In the genomic region with DNA sequence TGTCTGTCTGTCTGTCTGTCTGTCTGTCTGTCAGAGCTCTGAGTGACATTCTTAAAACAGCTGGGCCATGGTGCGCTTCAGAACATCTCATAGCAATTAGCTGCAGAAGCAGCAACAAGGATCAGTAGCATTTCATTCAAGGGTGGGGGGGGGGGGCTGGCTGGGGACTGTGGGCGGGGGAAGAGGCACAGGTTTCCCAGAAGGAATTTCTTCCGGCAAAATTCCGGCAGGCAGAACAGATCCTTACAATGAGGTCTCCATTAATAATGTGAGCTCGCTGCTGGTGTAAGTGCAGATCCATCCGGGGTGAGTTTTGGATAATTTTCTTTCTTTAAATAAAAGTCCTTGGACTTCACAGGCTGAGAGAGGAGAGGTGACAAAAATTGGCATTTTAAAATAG, we compare ENCODE assay signal across 16 mouse cellular contexts. TPM values are rescaled to one million over a fixed set of nuclear protein-coding genes. Genes with fewer than 3 reads are reported as not detected.
DNase-seq lines count a peak whose midpoint lies in the region; ATAC-seq lines count a peak whose summit lies in the region.
"Had no signal": no experiment of that assay in that cellular context is flagged by ENCODE, and none has a peak within 500 bp of the region (broad histone marks: within the 10 kb centered on the region; RNA-seq: fewer than 3 reads in every experiment).

No protein-coding gene starts in this region.

- WGBS in heart, embryonic 10.5 days = 15% methylated on average over 6 of the region's 6 CpGs
- WGBS in neural tube, embryonic 12.5 days = 8% methylated on average over 6 of the region's 6 CpGs
- WGBS in limb, embryonic 10.5 days = 17% methylated on average over 6 of the region's 6 CpGs

- H3K4me2 ChIP-seq in neural tube, embryonic 12.5 days (replicated peaks) = peak overlapping the region; percentile 22

- H3K9ac ChIP-seq in neural tube, embryonic 12.5 days = no peak overlapping the region

- peak overlapping the region; percentile 36; the same call in 1 of the 2 replicates for H3K27ac ChIP-seq in heart, embryonic 10.5 days
- H3K27ac ChIP-seq in neural tube, embryonic 12.5 days = no peak overlapping the region
- no peak overlapping the region for H3K27ac ChIP-seq in limb, embryonic 10.5 days

- H3K27me3 ChIP-seq in heart, embryonic 10.5 days (ENCODE audit: insufficient read depth, poor library complexity, severe bottlenecking) = no peaks in the 10 kb centered on the region
- no peaks in the 10 kb centered on the region for H3K27me3 ChIP-seq in neural tube, embryonic 12.5 days (replicated peaks)
- no peaks in the 10 kb centered on the region for H3K27me3 ChIP-seq in limb, embryonic 10.5 days (ENCODE audit: low read depth, poor library complexity, severe bottlenecking)
- H3K27me3 ChIP-seq: Patski had no signal

- peaks cover 45% of the 10 kb centered on the region for H3K4me1 ChIP-seq in heart, embryonic 10.5 days
- peaks cover 21% of the 10 kb centered on the region for H3K4me1 ChIP-seq in neural tube, embryonic 12.5 days
- peaks cover 47% of the 10 kb centered on the region for H3K4me1 ChIP-seq in limb, embryonic 10.5 days

- no peak for DNase-seq in heart, embryonic 10.5 days (ENCODE audit: low spot score)
- DNase-seq in heart, postnatal 4 days = no peak
- no peak for DNase-seq in neural tube, embryonic 10.5 days (ENCODE audit: extremely low spot score, low spot score)
- DNase-seq in limb, embryonic 10.5 days (ENCODE audit: low spot score) = peak; percentile 35
- DNase-seq in telencephalon, adult 2 months (ENCODE audit: low read depth, low spot score) = peak; percentile 33
- DNase-seq in frontal cortex, postnatal 10 days (ENCODE audit: low spot score in 2 of 2) = no peak
- no peak for DNase-seq in gastrocnemius, postnatal 10 days
- DNase-seq: adrenal gland, postnatal 14 days; cerebellum, adult 11 months; lung, adult 2 months; thymus, postnatal 14 days had no signal

- H3K9me3 ChIP-seq in heart, embryonic 10.5 days = no peaks in the 10 kb centered on the region
- no peaks in the 10 kb centered on the region for H3K9me3 ChIP-seq in neural tube, embryonic 12.5 days
- no peaks in the 10 kb centered on the region for H3K9me3 ChIP-seq in limb, embryonic 10.5 days (replicated peaks)

- H3K36me3 ChIP-seq in heart, embryonic 10.5 days = 0 out of 2 replicates have a peak, but pooled peaks cover 4% of the 10 kb centered on the region
- no peaks in the 10 kb centered on the region for H3K36me3 ChIP-seq in neural tube, embryonic 12.5 days
- H3K36me3 ChIP-seq in limb, embryonic 10.5 days = peaks cover 2% of the 10 kb centered on the region; the same call in 1 of the 2 replicates

- ATAC-seq in neural tube, embryonic 12.5 days (ENCODE audit: low FRiP score, low read depth) = no peak
- ATAC-seq: Patski had no signal

- peak overlapping the region; percentile 33; the same call in 1 of the 2 replicates for H3K4me3 ChIP-seq in heart, embryonic 10.5 days
- no peak overlapping the region for H3K4me3 ChIP-seq in neural tube, embryonic 12.5 days
- H3K4me3 ChIP-seq in limb, embryonic 10.5 days = no peak overlapping the region

RNA-seq across cellular contexts. Expression of gene R3hdm2, which starts 40.0 kb away (rescaled TPM):
- 30.7 and 33.3 TPM in 2 replicates for polyA plus RNA-seq in heart, embryonic 10.5 days (2016; fragmentation: Nextera tagmentation; extraction: Ambion mirVana)
- 100 to 1,000 TPM; 115 to 116 TPM for total RNA-seq in heart, postnatal 4 days (2021)
- polyA plus RNA-seq in neural tube, embryonic 12.5 days (2016; fragmentation: Nextera tagmentation; extraction: Ambion mirVana) = 33.9 and 36.3 TPM in 2 replicates
- polyA plus RNA-seq in limb, embryonic 10.5 days (2016; fragmentation: Nextera tagmentation; extraction: Ambion mirVana) = 35.0 and 39.5 TPM in 2 replicates
- total RNA-seq in gastrocnemius, postnatal 10 days (2021) = 10 to 100 TPM; 92.6 to 93.1 TPM

RNA-seq across cellular contexts. Expression of gene Inhbc, which starts 49.9 kb away (rescaled TPM):
- polyA plus RNA-seq in heart, embryonic 10.5 days (2016; fragmentation: Nextera tagmentation; extraction: Ambion mirVana) = 0.31 TPM in 1 of 2 replicates, not detected in the other
- total RNA-seq in heart, postnatal 4 days (2021) = not detected
- polyA plus RNA-seq in neural tube, embryonic 12.5 days (2016; fragmentation: Nextera tagmentation; extraction: Ambion mirVana) = not detected in 2 replicates
- 0.10 and 0.23 TPM in 2 replicates for polyA plus RNA-seq in limb, embryonic 10.5 days (2016; fragmentation: Nextera tagmentation; extraction: Ambion mirVana)
- total RNA-seq in gastrocnemius, postnatal 10 days (2021) = not detected
- total RNA-seq: granulocyte monocyte progenitor cell, adult 5-6 weeks; left cerebral cortex, postnatal 36 days had no signal
- polyA plus RNA-seq: intestine, embryonic 14.5 days; lung, adult 2 months; Patski had no signal

Comparison
In these comparisons a context has a peak if more than half of its experiments do, and no peak if none do; other contexts are left out.
1. DNase-seq: peak in limb, embryonic 10.5 days (single experiment) and telencephalon, adult 2 months (single experiment); none in heart, embryonic 10.5 days (single experiment), heart, postnatal 4 days (single experiment), neural tube, embryonic 10.5 days (single experiment), frontal cortex, postnatal 10 days (0 of 2) and gastrocnemius, postnatal 10 days (single experiment).